Mouse (Mus musculus) brain, embryonic 14.5 days (tissue): ENCODE results near the gene A730061H03Rik.

Experiments used
- CTCF ChIP-seq: fragments of 200-500 bp; IDR thresholded peaks from 2 replicates; pipeline ENCODE4 v1.5.1; 2012; ENCODE audit warnings: inconsistent platforms, mild to moderate bottlenecking, moderate library complexity, borderline replicate concordance; ENCODE audit not compliant: insufficient read depth, insufficient read length; ENCODE audit errors: extremely low read depth
- POLR2A ChIP-seq: fragments of 200-500 bp; IDR thresholded peaks from 2 replicates; pipeline ENCODE4 v1.6.1; 2012; ENCODE audit warnings: mild to moderate bottlenecking, inconsistent platforms, borderline replicate concordance; ENCODE audit not compliant: poor library complexity, insufficient read depth, insufficient read length, severe bottlenecking; ENCODE audit errors: extremely low read depth

- no peak for TF ChIP-seq CTCF
- TF ChIP-seq POLR2A, result no peak
Measured at GRCm38 (mm10) chr14:55570588-55570987, 10.4 kb upstream of the A730061H03Rik start.
